Mouse (Mus musculus) bone marrow macrophage, adult 2 months (primary cell): ENCODE data around the gene Ssxa1.

Experiments
- CTCF ChIP-seq: IDR thresholded peaks from 2 replicates; pipeline ENCODE4 v1.5.1; 2012; ENCODE audit warnings: low read depth, mild to moderate bottlenecking, low read length, moderate library complexity
- POLR2A ChIP-seq: IDR thresholded peaks from 2 replicates; pipeline ENCODE4 v1.6.1; 2012; ENCODE audit warnings: mild to moderate bottlenecking, low read depth, low read length, borderline replicate concordance

GRCm38 (mm10) chrX:21088983-21089866 is 26.4 kb upstream of the Ssxa1 start, which contains the start of gene Zfp300:
- TF ChIP-seq CTCF (no peak), POLR2A (no peak)
